Mouse (Mus musculus): ENCODE results near the gene Tnfsf8.

DNA sequence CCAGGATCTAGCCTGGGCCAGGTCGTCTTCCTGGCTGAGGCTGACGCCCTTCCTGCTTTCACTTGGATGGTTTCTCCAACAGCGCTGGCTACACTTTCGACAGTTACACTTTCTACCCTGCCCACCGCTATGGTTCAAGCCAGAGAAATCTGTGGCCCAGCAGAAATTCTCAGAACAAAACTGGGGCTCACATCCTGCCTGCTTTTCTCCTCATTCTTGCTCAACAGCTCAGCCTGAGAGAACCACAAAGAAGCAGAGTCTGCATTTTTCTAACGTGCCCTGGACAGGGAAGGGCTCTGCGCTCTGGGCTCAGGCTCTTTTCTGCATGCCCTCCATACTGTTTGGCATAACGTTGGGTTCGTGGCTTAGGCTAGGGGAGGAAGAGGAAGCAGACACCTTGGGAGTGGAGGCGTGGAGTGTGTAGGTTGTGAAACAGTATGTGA, 38.0 kb upstream of the Tnfsf8 start:
- no peak for TF ChIP-seq CTCF (IDR thresholded peaks at IDR 0.05; ENCODE audit: insufficient read depth, low read depth, low read length)
- no peak for TF ChIP-seq POLR2A (IDR thresholded peaks at IDR 0.05; ENCODE audit: insufficient read depth, low read depth, low read length)
